Mouse (Mus musculus): ENCODE measurements at regions not wholly inside any gene's neighbourhood (a gene's known extent, or its start where the extent isn't known, plus 50 kb on each side); places are given as distances from the start of the nearest gene placed in this dataset.

- TF ChIP-seq CTCF (IDR thresholded peaks at IDR 0.05; ENCODE audit: low read depth) (no peak), EP300 (optimal IDR thresholded peaks at IDR 0.05) (no peak)
Observed at GRCm38 (mm10) chr11:20957766-20958165, 126.9 kb upstream of the Lgalsl start.
